In genomic region chr6:94693091-94693490, GRCm38 (mm10) we compare ENCODE assay signal across 15 mouse cellular contexts. TPM values are rescaled to one million over a fixed set of nuclear protein-coding genes. Genes with fewer than 3 reads are reported as not detected.
DNase-seq lines count a peak whose midpoint lies in the region; ATAC-seq and TF ChIP-seq lines count a peak whose summit lies in the region.
"Had no signal": no experiment of that assay in that cellular context is flagged by ENCODE, and none has a peak within 500 bp of the region (broad histone marks: within the 10 kb centered on the region; RNA-seq: fewer than 3 reads in every experiment).

No protein-coding gene starts in this region.

- no peaks in the 10 kb centered on the region for H3K9me3 ChIP-seq in hindbrain, embryonic 10.5 days
- no peaks in the 10 kb centered on the region for H3K9me3 ChIP-seq in hindbrain, embryonic 11.5 days (ENCODE audit: control insufficient read depth, low read length)
- no peaks in the 10 kb centered on the region for H3K9me3 ChIP-seq in intestine, embryonic 15.5 days
- H3K9me3 ChIP-seq: limb, embryonic 12.5 days had no signal

- peaks cover 96% of the 10 kb centered on the region for H3K4me1 ChIP-seq in hindbrain, embryonic 10.5 days (replicated peaks)
- H3K4me1 ChIP-seq in hindbrain, embryonic 11.5 days (replicated peaks; ENCODE audit: control insufficient read depth, insufficient read depth, low read length): peaks cover 8% of the 10 kb centered on the region
- no peaks in the 10 kb centered on the region; the same call in 1 of the 2 replicates for H3K4me1 ChIP-seq in testis, adult 2 months (ENCODE audit: control insufficient read depth, insufficient read depth, low read length)
- peaks cover 76% of the 10 kb centered on the region for H3K4me1 ChIP-seq in intestine, embryonic 15.5 days (replicated peaks)

- no peaks in the 10 kb centered on the region for H3K36me3 ChIP-seq in hindbrain, embryonic 10.5 days
- H3K36me3 ChIP-seq in hindbrain, embryonic 11.5 days (ENCODE audit: control insufficient read depth, insufficient read depth, low read length): no peaks in the 10 kb centered on the region
- H3K36me3 ChIP-seq in testis, adult 2 months (ENCODE audit: control insufficient read depth, insufficient read depth, low read length): no peaks in the 10 kb centered on the region
- H3K36me3 ChIP-seq in intestine, embryonic 15.5 days: no peaks in the 10 kb centered on the region
- H3K36me3 ChIP-seq: limb, embryonic 12.5 days had no signal

- no peak for DNase-seq in hindbrain, embryonic 10.5 days (ENCODE audit: low spot score)
- DNase-seq in hindbrain, embryonic 11.5 days (ENCODE audit: low spot score): no peak
- no peak for DNase-seq in testis, postnatal 14 days (ENCODE audit: low spot score)
- DNase-seq in adrenal gland, adult 18-20 months (ENCODE audit: low spot score in 2 of 2): no peak
- DNase-seq in layer of hippocampus, adult 18-20 months (ENCODE audit: low spot score in 2 of 2): no peak
- no peak for DNase-seq in left cerebral cortex, adult 8-10 months (ENCODE audit: low spot score in 2 of 2)
- DNase-seq: adrenal gland, adult 8-10 months; cerebellum, postnatal 25 days; forebrain, postnatal 0 days; kidney, adult 8-10 months; liver, postnatal 0 days had no signal

- H3K4me2 ChIP-seq in hindbrain, embryonic 11.5 days (replicated peaks; ENCODE audit: low read depth, low read length): no peak overlapping the region
- 0 out of 2 replicates have a peak overlapping the region, but pooled peaks have one; percentile 23 for H3K4me2 ChIP-seq in intestine, embryonic 15.5 days (replicated peaks)
- H3K4me2 ChIP-seq: limb, embryonic 12.5 days had no signal

- TF ChIP-seq CTCF in testis, adult 2 months (IDR thresholded peaks at IDR 0.05; ENCODE audit: control insufficient read depth, insufficient read depth, insufficient replicate concordance, low read depth, low read length): no peak

- 0 out of 2 replicates have a peak overlapping the region, but pooled peaks have one; percentile 8 for H3K27ac ChIP-seq in hindbrain, embryonic 10.5 days
- no peak overlapping the region for H3K27ac ChIP-seq in hindbrain, embryonic 11.5 days (ENCODE audit: low read depth, low read length)
- H3K27ac ChIP-seq in testis, adult 2 months (ENCODE audit: control insufficient read depth, insufficient read depth, low read depth, low read length): no peak overlapping the region
- 0 out of 2 replicates have a peak overlapping the region, but pooled peaks have one; percentile 19 for H3K27ac ChIP-seq in intestine, embryonic 15.5 days
- H3K27ac ChIP-seq: limb, embryonic 12.5 days had no signal

- no peak for TF ChIP-seq POLR2A in testis, adult 2 months (IDR thresholded peaks at IDR 0.05; ENCODE audit: control insufficient read depth, low read depth, low read length)

- H3K27me3 ChIP-seq in hindbrain, embryonic 10.5 days (ENCODE audit: insufficient read depth, poor library complexity, severe bottlenecking): no peaks in the 10 kb centered on the region
- H3K27me3 ChIP-seq in hindbrain, embryonic 11.5 days (ENCODE audit: control insufficient read depth, insufficient read depth, low read length): no peaks in the 10 kb centered on the region
- H3K27me3 ChIP-seq in testis, adult 2 months (ENCODE audit: control insufficient read depth, insufficient read depth, low read length): no peaks in the 10 kb centered on the region
- H3K27me3 ChIP-seq in intestine, embryonic 15.5 days (replicated peaks): no peaks in the 10 kb centered on the region
- H3K27me3 ChIP-seq: limb, embryonic 12.5 days; Patski had no signal

- no peak for ATAC-seq in hindbrain, embryonic 11.5 days (ENCODE audit: low FRiP score)
- no peak for ATAC-seq in intestine, embryonic 15.5 days
- ATAC-seq: forebrain, postnatal 0 days; liver, postnatal 0 days; Patski had no signal

- WGBS in hindbrain, embryonic 10.5 days: 76% methylated on average over 9 of the region's 9 CpGs
- WGBS in hindbrain, embryonic 11.5 days: 67% methylated on average over 9 of the region's 9 CpGs
- 67% methylated on average over 9 of the region's 9 CpGs for WGBS in intestine, embryonic 15.5 days

- no peak overlapping the region for H3K9ac ChIP-seq in hindbrain, embryonic 11.5 days (ENCODE audit: low read depth, low read length)
- H3K9ac ChIP-seq in intestine, embryonic 15.5 days: no peak overlapping the region
- H3K9ac ChIP-seq: forebrain, postnatal 0 days; limb, embryonic 12.5 days; liver, postnatal 0 days had no signal

- H3K4me3 ChIP-seq in hindbrain, embryonic 10.5 days: no peak overlapping the region
- H3K4me3 ChIP-seq in hindbrain, embryonic 11.5 days (ENCODE audit: low read depth, low read length): no peak overlapping the region
- peak overlapping the region; percentile 62 for H3K4me3 ChIP-seq in testis, adult 2 months (ENCODE audit: control insufficient read depth, low read depth, low read length)
- H3K4me3 ChIP-seq in intestine, embryonic 15.5 days (replicated peaks): no peak overlapping the region
- H3K4me3 ChIP-seq: limb, embryonic 12.5 days had no signal

RNA-seq across cellular contexts. Expression of gene Lrig1, which starts 6.9 kb away (rescaled TPM):
- 12.7 and 14.4 TPM in 2 replicates for polyA plus RNA-seq in hindbrain, embryonic 10.5 days (2016; fragmentation: Nextera tagmentation; extraction: Ambion mirVana)
- polyA plus RNA-seq in hindbrain, embryonic 11.5 days (2014; fragmentation: Nextera tagmentation; extraction: Ambion mirVana): 18.0 and 20.2 TPM in 2 replicates
- 2.9 and 3.3 TPM in 2 replicates for polyA plus RNA-seq in testis, adult 2 months (2012; rRNA removed)
- polyA plus RNA-seq in intestine, embryonic 15.5 days (2015; fragmentation: Nextera tagmentation; extraction: Ambion mirVana): 17.1 and 19.5 TPM in 2 replicates
- 10 to 100 TPM in 1 of 2 experiments, 1 to 10 TPM in 1; 9.6 to 14.1 TPM for total RNA-seq in adrenal gland, adult 18-20 months (2021)
- 10 to 100 TPM; 24.5 to 25.3 TPM for total RNA-seq in layer of hippocampus, adult 18-20 months (2021)
- total RNA-seq in left cerebral cortex, adult 8-10 months (2022): 10 to 100 TPM; 28.5 to 38.8 (median 33.4) TPM

Comparison
In these comparisons a context has a peak if more than half of its experiments do, and no peak if none do; other contexts are left out.
1. H3K27ac ChIP-seq: peak in hindbrain, embryonic 10.5 days (single experiment) and intestine, embryonic 15.5 days (single experiment); none in hindbrain, embryonic 11.5 days (single experiment) and testis, adult 2 months (single experiment).